Mouse (Mus musculus): ENCODE data around the gene Alkbh7. TPM values are rescaled to one million over a fixed set of nuclear protein-coding genes. Genes with fewer than 3 reads are reported as not detected.

Alkbh7 gene
- polyA plus RNA-seq, 1 experiment, result 32.3 TPM

DNA sequence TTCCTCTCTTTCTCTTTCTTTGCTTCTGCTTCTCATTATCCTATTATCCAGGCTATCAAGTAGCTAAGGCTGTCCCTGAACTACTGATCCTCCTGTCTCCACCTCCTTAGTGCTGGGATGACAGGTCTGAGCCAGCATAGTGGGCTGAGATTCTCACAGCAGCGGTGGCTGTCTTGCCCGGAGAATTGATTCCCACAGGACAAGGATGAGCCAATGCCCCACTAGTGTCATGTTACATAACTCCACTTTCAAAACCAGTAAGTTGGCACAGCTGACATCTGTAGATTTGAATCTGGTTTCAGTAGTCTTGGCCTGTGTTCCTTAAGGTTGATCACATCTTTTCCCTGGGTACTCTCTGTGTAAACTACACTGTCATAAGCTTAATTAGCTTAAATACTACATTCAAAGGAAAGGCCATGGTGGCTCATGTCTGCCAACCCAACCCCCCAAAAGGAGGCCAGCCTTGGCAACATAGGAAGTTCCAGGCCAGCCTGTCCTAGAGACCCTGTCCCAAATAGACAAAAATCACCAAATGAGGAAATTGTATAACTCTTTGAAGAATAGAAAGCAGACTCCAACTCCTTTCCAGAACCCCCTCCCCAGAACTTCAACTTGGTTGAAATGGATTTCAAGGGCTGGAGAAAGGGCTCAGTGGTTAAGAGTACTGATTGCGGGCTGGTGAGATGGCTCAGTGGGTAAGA lies 10.9 kb upstream of the Alkbh7 start:
- DNase-seq (ENCODE audit: low read depth), result peak; percentile 59

DNA sequence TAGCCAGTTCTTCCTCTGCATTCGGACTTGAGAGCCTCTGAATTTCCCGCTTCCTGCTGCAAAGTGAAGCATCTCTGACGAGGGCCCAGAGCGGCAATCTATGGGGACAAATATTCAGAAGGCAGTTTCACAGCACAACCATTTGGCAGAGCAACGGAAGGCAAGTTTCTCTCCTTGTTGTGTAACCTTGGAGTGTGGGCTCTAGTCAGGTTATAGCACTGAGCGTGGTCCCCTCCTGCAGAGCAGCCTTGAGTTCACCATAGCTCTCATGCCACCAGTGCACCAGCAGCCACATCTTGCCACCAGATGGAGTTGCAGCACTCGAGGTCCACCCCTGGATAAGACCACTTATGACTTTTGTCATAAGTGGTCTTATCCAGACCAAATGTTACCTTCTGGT lies 8.7 kb upstream of the Alkbh7 start:
- DNase-seq (ENCODE audit: low read depth), result no peak

DNA sequence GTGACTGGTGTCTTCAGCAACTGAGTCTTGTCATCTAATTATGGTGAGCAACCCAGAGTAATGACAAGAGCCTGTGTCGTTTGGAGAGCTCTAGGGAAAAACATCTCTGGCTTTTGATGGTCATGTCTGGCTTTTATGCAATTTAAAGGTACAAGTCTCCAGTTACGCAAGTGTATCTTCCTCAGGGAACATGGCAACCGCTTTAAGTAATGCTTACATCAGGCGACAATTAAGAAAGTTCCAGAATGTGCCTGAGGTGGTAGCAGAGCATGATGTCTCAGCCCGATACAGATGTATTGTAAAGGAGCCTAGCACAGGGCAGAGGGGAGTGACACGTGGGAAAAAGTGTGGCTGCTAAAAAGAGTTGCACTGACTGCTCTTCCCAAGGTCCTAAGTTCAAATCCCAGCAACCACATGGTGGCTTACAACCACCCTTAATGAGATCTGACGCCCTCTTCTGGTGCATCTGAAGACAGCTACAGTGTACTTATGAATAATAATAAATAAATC lies 8.2 kb upstream of the Alkbh7 start:
- peak; percentile 85 for DNase-seq (ENCODE audit: low read depth)

GRCm38 (mm10) chr17:56989467-56990114 lies 7.5 kb upstream of the Alkbh7 start:
- no peak for DNase-seq (ENCODE audit: low read depth)

DNA sequence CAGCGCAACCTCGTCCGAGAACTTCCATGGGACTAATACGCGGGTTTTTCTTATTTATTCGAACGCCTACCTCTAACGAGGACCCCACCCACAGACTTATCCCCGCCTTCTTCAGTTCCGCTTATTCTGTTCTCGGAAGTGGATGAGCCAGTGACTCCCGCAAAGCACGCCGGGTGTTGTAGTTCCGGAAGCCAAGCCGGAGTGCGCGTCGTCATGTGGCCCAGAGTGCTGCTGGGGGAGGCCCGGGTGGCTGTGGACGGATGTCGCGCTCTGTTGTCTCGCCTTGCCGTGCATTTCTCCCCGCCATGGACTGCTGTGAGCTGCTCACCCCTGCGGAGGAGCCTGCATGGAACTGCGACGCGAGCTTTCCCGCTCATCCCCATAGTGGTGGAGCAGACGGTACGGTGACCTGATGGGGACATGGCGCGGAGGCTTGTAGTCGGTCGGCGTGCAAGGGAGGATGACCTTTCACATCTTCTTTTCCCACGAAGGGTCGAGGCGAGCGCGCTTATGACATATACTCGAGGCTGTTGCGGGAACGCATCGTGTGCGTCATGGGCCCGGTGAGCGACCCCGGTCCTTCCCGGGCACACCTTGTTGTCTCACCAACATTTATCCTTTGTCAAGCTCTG lies 6.9 kb upstream of the Alkbh7 start, which contains the start of gene Clpp:
Clpp (plus strand) TSS at position 191 of the 632 bp plus-strand sequence.
- DNase-seq (ENCODE audit: low read depth), result peak; percentile 82

GRCm38 (mm10) chr17:56990966-56991365 lies 6.2 kb upstream of the Alkbh7 start:
- DNase-seq (ENCODE audit: low read depth), result no peak

DNA sequence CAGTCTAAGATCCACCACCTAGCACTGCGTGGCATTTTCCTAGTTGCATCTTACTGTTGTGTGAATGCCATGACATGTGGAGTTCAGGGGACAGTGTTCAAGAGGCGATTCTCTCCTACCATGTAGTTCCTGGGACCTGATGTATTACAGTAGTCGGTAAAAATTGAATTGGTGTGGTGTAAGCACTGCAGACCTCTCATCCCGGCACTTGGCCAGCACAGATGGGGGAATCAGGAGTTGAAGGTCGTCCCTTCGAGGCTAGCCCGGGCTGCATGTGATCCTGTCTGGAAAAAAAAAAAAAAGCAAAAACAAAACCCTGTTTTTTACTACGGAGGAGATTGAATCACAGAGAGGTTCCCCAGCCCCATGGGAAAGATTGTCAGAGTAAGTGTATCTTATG lies 2.1 kb upstream of the Alkbh7 start:
- DNase-seq (ENCODE audit: low read depth), result no peak

DNA sequence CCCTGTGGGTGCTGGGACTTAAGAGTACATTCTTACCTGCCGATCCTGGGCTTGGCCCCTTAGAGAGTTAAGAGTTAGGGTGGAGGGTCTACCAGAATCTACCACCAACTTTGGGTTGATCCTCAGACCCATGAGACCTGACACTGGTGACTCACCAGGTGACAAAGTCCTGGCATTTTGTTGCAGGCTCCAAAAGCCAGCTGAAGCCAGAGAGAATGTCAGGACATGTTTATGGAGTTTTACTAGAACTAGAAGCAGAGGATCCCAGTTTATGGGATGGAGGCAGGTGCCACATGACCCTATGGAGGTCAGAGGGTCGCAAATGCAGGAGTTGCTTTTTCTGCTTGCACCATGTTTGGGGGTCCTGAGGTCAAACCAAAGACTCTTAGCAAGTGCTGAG lies 633 bp upstream of the Alkbh7 start:
- DNase-seq (ENCODE audit: low read depth), result no peak

DNA sequence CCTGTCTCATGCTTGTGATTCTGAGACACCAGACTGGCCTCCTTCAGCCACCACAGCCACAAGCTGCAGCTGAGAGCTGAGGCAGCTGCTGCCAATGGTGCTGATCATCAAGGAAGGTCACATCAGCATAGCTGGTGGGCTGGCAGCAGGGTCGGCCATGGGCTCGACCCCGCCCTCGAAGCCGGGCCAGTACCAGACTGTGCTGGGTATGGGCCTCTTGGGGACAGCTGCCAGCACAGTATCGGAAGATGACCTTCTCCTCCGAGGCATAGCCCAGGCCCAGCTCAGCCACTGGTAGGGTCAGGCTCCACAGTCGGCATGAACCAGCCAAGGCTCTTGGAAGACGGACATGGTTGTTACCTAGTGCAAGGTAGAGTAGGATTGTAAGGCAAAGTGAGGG lies 2.3 kb downstream of the Alkbh7 start:
- DNase-seq (ENCODE audit: low read depth), result no peak

GRCm38 (mm10) chr17:56999968-57000609 lies 3.0 kb downstream of the Alkbh7 start, which contains the start of gene Pspn:
Pspn (minus strand) TSS chr17:57000018.
- no peak for DNase-seq (ENCODE audit: low read depth)

- DNase-seq (ENCODE audit: low read depth), result no peak
Measured at GRCm38 (mm10) chr17:57001228-57001627, 4.1 kb downstream of the Alkbh7 start.

GRCm38 (mm10) chr17:57003994-57004393 lies 6.9 kb downstream of the Alkbh7 start:
- no peak for DNase-seq (ENCODE audit: low read depth)

- no peak for DNase-seq (ENCODE audit: low read depth)
Measured at GRCm38 (mm10) chr17:57007137-57007905, 10.2 kb downstream of the Alkbh7 start.

GRCm38 (mm10) chr17:57010911-57011235 lies 13.7 kb downstream of the Alkbh7 start:
- no peak for DNase-seq (ENCODE audit: low read depth)

GRCm38 (mm10) chr17:57011236-57012141 lies 14.3 kb downstream of the Alkbh7 start, which contains the start of the genes Gtf2f1 and Gm17949:
Gtf2f1 (minus strand) TSS chr17:57011288.
Gm17949 (plus strand) TSS chr17:57011469.
- peak; percentile 78 for DNase-seq (ENCODE audit: low read depth)

DNA sequence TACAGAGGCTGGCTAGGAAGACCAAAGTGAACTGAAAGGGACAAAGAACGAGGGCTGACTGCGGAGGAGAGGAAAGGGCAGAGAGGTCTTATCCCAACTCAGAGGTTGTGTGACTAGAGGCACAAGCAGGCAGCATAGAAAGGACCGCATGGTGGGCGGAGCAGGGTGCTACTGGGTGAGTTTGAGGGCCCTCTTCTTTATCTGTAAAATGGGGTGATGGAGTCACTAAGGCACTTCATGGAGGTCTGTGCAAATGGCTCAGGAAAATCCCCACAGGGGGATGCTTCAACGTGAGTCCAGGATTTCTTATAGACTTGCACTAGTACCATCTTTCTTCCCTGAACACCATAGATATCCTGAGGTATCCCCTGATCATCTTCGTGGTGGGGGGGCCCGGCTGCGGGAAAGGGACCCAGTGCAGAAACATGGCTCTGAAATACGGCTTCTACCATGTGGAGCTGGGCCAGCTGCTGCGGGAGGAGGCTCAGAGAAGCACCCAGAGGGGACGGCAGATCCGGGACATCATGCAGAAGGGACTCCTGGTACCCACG lies 15.2 kb downstream of the Alkbh7 start:
- DNase-seq (ENCODE audit: low read depth), result no peak

- DNase-seq (ENCODE audit: low read depth), result no peak
Measured at GRCm38 (mm10) chr17:57019693-57020092, 22.6 kb downstream of the Alkbh7 start.

DNA sequence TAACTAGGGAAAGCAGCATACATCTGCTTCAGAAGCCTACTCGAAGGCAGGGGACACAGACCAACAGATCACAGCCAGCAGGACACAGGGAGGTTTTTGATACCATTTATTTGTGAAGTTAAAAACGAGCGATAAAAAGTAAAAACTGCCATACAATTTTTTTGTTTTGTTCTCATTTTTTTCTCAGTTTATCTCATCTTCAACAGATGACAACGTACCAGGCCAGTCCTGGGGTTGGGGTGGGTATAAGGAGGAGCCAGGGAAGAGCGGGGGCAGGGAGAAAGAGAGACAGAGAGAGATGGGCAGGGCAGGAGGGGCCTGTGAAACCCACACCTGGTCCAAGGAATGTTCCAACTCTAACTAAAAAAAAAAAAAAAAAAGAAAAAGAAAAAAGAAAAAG lies 23.8 kb downstream of the Alkbh7 start:
- DNase-seq (ENCODE audit: low read depth), result no peak

GRCm38 (mm10) chr17:57027471-57027870 lies 30.3 kb downstream of the Alkbh7 start:
- DNase-seq (ENCODE audit: low read depth), result no peak

GRCm38 (mm10) chr17:57029691-57030090 lies 32.6 kb downstream of the Alkbh7 start:
- no peak for DNase-seq (ENCODE audit: low read depth)

All from gonadal fat pad, adult 2 months (tissue).